Mouse (Mus musculus): ENCODE data around the gene Nppa. TPM values are rescaled to one million over a fixed set of nuclear protein-coding genes. Genes with fewer than 3 reads are reported as not detected.

Gene Nppa
- polyA plus RNA-seq, 1 experiment from 2014 or later, result 0.74 TPM

DNA sequence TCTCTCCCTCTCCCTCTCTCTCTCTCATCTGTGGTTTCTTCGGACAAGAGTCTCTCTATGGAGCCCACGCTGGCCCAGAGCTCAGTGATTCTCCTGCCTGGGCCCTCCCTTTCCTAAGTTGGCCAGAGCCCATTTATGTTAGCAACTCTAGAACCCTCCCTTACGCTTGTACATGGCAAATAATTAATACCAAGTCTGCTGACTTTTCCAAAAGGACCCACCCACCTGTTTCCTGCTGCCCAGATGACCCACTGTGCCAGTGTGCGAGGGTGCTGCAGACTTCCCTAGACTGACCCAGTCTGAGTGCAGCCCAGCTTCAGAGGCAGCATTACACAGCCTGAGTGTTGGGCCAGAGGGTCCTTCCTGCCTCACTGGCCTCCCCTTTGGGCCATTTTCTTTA is 11.7 kb downstream of the Nppa start:
- Histone ChIP-seq H3K4me2 (no peak overlapping the region), H3K4me3 (replicated peaks) (no peak overlapping the region), H3K27me3 (no peaks in the 10 kb centered on the region), H3K9ac (replicated peaks) (no peak overlapping the region), H3K36me3 (peaks cover 100% of the 10 kb centered on the region), H3K4me1 (replicated peaks) (no peaks in the 10 kb centered on the region), H3K27ac (no peak overlapping the region), H3K9me3 (no peaks in the 10 kb centered on the region)
- ATAC-seq (ENCODE audit: insufficient number of reproducible peaks, insufficient read depth, low FRiP score, low TSS enrichment, low read depth), result no peak
- WGBS, result 84% methylated on average over 4 of the region's 4 CpGs

DNA sequence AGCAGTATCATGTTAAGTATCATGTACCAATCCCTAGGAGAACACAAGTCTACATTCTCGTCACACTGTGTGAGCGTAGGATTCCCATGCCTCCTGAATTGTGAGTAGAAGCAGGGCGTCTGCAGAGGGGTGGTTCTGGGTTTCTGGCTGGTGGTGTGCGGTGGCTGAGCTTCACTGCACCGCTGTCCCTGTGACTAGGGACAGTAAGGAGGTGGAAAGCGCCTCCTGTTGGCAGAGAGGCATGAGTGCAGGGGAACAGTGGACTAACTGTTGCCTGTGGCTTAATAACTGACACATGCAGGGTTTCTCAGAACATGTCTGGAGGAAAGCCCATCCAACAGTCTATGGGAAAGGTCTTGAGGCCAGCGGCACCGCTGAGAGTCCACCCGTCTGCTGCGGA is 14.9 kb downstream of the Nppa start:
- Histone ChIP-seq H3K4me3 (replicated peaks) (no peak overlapping the region), H3K4me2 (no peak overlapping the region), H3K36me3 (peaks cover 100% of the 10 kb centered on the region), H3K9ac (replicated peaks) (no peak overlapping the region), H3K27ac (no peak overlapping the region), H3K4me1 (replicated peaks) (no peaks in the 10 kb centered on the region), H3K27me3 (no peaks in the 10 kb centered on the region), H3K9me3 (no peaks in the 10 kb centered on the region)
- ATAC-seq (ENCODE audit: insufficient number of reproducible peaks, insufficient read depth, low FRiP score, low TSS enrichment, low read depth), result no peak
- 81% methylated on average over 10 of the region's 10 CpGs for WGBS

DNA sequence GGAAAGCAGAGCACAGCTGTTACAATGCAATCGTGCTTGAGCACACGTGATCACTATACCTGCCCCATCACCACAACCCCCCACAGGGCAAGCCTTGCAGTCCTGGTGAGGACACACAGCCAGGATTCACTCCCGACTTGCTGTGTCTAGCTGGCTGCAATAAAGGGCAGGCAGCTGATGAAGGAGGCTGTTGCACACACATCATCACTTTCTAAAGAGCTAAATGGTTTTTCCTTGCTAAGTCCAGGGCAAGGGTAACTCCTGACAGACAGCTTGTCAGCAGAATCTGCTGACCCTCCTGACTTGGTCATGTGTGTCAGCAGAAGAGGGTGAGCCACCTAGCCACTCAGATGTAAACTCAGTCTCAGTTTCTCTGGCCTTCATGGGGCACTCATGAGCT is 16.5 kb downstream of the Nppa start:
- Histone ChIP-seq H3K9ac (replicated peaks) (no peak overlapping the region), H3K36me3 (peaks cover 100% of the 10 kb centered on the region), H3K4me1 (replicated peaks) (no peaks in the 10 kb centered on the region), H3K9me3 (no peaks in the 10 kb centered on the region), H3K4me2 (no peak overlapping the region), H3K4me3 (replicated peaks) (no peak overlapping the region), H3K27ac (no peak overlapping the region), H3K27me3 (no peaks in the 10 kb centered on the region)
- ATAC-seq (ENCODE audit: insufficient number of reproducible peaks, insufficient read depth, low FRiP score, low TSS enrichment, low read depth), result no peak
- 73% methylated on average over 3 of the region's 3 CpGs for WGBS

DNA sequence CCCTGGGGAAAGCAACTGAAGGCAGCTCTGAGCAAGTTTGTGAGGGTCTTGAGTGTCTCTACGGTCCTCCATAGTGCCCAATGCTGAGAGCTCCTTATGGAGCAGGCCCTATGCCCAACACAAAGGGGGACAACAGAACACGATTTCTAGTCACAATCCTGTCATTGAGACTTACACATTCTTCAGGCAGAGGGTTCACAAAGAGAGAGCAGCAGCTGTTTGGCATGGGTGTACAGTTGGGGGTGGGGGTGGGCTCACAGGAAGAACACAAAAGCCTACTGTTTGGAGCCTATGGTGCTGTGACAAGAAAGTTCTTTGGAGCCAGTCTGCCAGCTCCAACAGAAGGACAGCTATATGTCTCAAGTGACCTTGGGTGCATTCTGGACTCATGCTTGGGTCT is 17.9 kb downstream of the Nppa start:
- no peaks in the 10 kb centered on the region for H3K27me3 ChIP-seq
- 81% methylated on average over 2 of the region's 2 CpGs for WGBS
- H3K4me3 ChIP-seq (replicated peaks), result no peak overlapping the region
- H3K9me3 ChIP-seq, result no peaks in the 10 kb centered on the region
- peaks cover 100% of the 10 kb centered on the region for H3K36me3 ChIP-seq
- H3K27ac ChIP-seq, result peak overlapping the region; percentile 46; the same call in 1 of the 2 replicates
- ATAC-seq (ENCODE audit: insufficient number of reproducible peaks, insufficient read depth, low FRiP score, low TSS enrichment, low read depth), result no peak
- no peak overlapping the region for H3K9ac ChIP-seq (replicated peaks)
- no peak overlapping the region for H3K4me2 ChIP-seq
- no peaks in the 10 kb centered on the region for H3K4me1 ChIP-seq (replicated peaks)

DNA sequence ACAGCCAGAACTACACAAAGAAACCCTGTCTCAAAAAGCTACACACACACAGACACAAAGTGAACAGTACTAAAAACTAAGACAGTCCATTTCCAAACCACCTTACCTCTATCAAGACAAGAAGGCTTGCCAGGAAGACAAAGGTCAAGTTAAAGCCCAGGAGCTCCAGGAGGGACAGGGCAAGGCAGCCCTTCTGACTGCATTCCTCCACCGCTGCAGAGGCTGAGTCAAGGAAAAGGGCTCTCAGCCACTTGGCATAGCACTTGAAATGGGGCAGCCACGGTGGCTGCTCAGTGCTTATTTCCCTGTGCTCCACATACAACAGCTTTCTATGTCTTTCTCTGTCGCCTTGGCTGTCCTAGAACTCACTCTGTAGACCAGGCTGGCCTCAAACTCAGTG is 23.5 kb downstream of the Nppa start:
- Histone ChIP-seq H3K4me3 (replicated peaks) (no peak overlapping the region), H3K36me3 (peaks cover 96% of the 10 kb centered on the region)
- WGBS, result 95% methylated on average over 3 of the region's 3 CpGs

DNA sequence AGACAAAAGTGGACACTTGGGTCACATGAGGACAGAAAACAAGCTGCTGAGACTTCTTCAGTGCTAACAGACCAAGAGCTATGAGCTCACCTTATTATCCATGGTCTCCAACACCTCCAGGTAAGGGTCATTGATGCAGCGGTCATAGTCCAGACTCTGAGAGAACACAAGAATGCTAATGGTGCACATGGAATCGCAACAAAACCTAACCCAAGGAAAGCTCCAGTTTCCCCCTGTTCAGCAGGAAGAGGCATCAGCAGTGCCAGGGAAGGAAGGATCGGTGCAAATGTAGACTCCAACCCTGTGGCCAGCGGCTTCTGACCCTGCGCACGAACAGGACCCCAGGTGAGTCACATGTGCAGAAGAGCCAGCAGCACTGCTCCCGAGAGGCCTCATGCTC is 28.8 kb downstream of the Nppa start:
- Histone ChIP-seq H3K9ac (replicated peaks) (no peak overlapping the region), H3K27ac (no peak overlapping the region), H3K27me3 (no peaks in the 10 kb centered on the region), H3K4me1 (replicated peaks) (no peaks in the 10 kb centered on the region), H3K4me3 (replicated peaks) (no peak overlapping the region), H3K4me2 (no peak overlapping the region), H3K36me3 (peaks cover 82% of the 10 kb centered on the region), H3K9me3 (no peaks in the 10 kb centered on the region)
- ATAC-seq (ENCODE audit: insufficient number of reproducible peaks, insufficient read depth, low FRiP score, low TSS enrichment, low read depth), result no peak
- WGBS, result 92% methylated on average over 7 of the region's 7 CpGs

More for the DNA sequence above, 23.5 kb downstream of the Nppa start:
- no peak overlapping the region for H3K27ac ChIP-seq
- no peak overlapping the region for H3K4me2 ChIP-seq
- ATAC-seq (ENCODE audit: insufficient number of reproducible peaks, insufficient read depth, low FRiP score, low TSS enrichment, low read depth), result no peak
- H3K4me1 ChIP-seq (replicated peaks), result no peaks in the 10 kb centered on the region
- no peak overlapping the region for H3K9ac ChIP-seq (replicated peaks)
- no peaks in the 10 kb centered on the region for H3K9me3 ChIP-seq
- no peaks in the 10 kb centered on the region for H3K27me3 ChIP-seq

DNA sequence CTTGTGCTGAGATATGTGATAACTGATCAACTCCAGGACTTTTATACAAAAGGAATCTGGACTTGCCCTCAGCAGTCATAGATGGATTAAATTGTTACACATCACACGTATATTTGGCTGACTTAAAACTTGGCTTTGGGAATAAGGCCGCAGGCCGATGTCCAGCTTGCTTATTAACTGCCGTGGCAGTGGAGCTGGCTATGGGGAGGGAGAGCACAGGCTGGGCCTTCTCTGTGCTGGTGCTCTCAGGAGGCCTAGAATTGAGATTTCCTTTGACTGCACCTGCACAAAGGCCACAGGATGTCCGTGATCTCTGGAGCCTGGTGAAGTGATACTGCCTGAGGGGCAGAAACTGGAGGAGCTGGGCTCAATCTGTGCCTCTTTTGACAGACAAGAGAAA is 30.0 kb downstream of the Nppa start:
- Histone ChIP-seq H3K4me2 (no peak overlapping the region), H3K27me3 (no peaks in the 10 kb centered on the region), H3K36me3 (peaks cover 80% of the 10 kb centered on the region), H3K4me1 (replicated peaks) (no peaks in the 10 kb centered on the region), H3K27ac (no peak overlapping the region), H3K9me3 (no peaks in the 10 kb centered on the region), H3K9ac (replicated peaks) (no peak overlapping the region), H3K4me3 (replicated peaks) (no peak overlapping the region)
- WGBS, result 89% methylated on average over 5 of the region's 5 CpGs
- no peak for ATAC-seq (ENCODE audit: insufficient number of reproducible peaks, insufficient read depth, low FRiP score, low TSS enrichment, low read depth)

DNA sequence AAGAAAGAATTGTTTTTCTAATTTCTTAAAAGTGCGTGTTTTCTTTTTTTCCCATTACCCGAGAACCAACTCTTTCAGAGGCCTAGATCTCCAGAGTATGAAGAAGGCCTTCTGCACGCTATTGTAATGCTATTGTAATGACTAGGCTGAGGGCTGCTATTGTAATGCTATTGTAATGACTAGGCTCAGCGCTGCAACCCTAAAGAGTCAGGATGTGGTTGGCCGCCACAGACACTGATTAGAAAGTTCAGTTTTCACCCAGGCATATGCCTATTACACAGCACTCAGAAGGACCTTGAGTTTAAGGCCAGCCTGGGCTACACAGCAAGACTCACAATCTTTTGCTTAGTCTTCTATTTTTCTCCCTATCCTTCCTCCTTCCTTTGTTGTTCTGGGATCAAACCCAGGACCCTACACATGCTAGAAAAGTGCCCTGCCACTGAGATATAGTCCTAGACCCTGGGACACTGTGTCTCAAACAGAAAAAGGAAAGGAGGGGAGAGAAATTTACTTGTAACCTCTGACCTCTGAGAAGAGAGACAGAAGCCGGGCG is 33.4 kb downstream of the Nppa start:
- Histone ChIP-seq H3K4me1 (replicated peaks) (peaks cover 11% of the 10 kb centered on the region), H3K9me3 (no peaks in the 10 kb centered on the region), H3K4me3 (replicated peaks) (no peak overlapping the region), H3K27ac (no peak overlapping the region), H3K9ac (replicated peaks) (no peak overlapping the region), H3K27me3 (no peaks in the 10 kb centered on the region), H3K36me3 (peaks cover 61% of the 10 kb centered on the region), H3K4me2 (no peak overlapping the region)
- 84% methylated on average over 7 of the region's 7 CpGs for WGBS
- ATAC-seq (ENCODE audit: insufficient number of reproducible peaks, insufficient read depth, low FRiP score, low TSS enrichment, low read depth), result no peak

DNA sequence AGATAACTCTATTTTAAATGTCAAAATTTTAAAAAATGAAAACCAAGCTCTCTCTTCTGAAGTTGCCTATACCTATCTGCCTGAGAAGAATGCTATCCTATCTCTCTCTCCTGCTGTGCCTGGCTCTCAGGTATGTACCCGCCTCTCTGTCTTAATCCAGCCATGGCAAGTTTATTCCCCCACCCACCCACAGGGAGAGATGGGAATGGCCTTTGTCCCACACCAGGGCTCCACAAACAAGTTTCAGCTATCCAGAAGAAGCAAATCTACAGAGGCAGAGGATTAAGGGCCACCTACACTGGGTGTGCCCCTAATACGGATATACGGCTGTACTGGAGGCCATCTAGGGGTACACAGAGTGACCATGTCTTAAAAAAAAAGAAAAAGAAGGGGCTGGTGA is 34.9 kb downstream of the Nppa start:
- Histone ChIP-seq H3K4me1 (replicated peaks) (peaks cover 24% of the 10 kb centered on the region), H3K4me2 (no peak overlapping the region), H3K36me3 (peaks cover 51% of the 10 kb centered on the region)

DNA sequence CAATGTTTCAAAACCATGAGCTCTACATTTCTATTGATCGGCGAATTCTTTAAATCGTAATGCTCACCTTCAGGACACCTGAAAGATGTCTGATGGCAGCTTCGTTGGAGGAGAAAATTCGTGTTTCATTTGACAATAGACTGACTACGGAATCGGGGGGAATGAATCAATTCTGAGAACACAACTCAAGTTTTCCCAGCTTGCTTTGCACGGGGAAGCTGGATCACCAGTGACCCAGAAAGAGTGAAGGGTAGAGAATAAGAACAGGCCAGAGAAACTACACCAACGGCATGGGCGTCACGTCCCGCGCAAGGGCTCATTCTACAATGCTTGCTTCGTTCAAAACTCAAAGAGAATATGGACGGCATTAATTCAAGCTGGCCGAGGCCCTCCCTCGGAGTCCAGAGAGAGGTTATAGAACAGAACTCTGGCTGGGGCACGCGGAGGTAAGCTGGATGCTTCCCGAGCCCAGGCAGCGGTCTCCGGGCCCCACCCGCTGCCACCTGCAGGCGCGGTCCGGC is 37.6 kb downstream of the Nppa start:
- Histone ChIP-seq H3K27ac (peak overlapping the region; percentile 72; the same call in 1 of the 2 replicates), H3K4me1 (replicated peaks) (peaks cover 42% of the 10 kb centered on the region), H3K27me3 (no peaks in the 10 kb centered on the region), H3K36me3 (peaks cover 35% of the 10 kb centered on the region), H3K9me3 (no peaks in the 10 kb centered on the region), H3K9ac (replicated peaks) (peak overlapping the region; percentile 77), H3K4me2 (peak overlapping the region; percentile 84), H3K4me3 (replicated peaks) (peak overlapping the region; percentile 78)
- no peak for ATAC-seq (ENCODE audit: insufficient number of reproducible peaks, insufficient read depth, low FRiP score, low TSS enrichment, low read depth)
- 9% methylated on average over 26 of the region's 26 CpGs for WGBS

More for the DNA sequence above, 34.9 kb downstream of the Nppa start:
- Histone ChIP-seq H3K9me3 (no peaks in the 10 kb centered on the region), H3K27me3 (no peaks in the 10 kb centered on the region), H3K9ac (replicated peaks) (no peak overlapping the region), H3K4me3 (replicated peaks) (no peak overlapping the region), H3K27ac (no peak overlapping the region)
- WGBS, result 86% methylated on average over 3 of the region's 3 CpGs
- no peak for ATAC-seq (ENCODE audit: insufficient number of reproducible peaks, insufficient read depth, low FRiP score, low TSS enrichment, low read depth)

DNA sequence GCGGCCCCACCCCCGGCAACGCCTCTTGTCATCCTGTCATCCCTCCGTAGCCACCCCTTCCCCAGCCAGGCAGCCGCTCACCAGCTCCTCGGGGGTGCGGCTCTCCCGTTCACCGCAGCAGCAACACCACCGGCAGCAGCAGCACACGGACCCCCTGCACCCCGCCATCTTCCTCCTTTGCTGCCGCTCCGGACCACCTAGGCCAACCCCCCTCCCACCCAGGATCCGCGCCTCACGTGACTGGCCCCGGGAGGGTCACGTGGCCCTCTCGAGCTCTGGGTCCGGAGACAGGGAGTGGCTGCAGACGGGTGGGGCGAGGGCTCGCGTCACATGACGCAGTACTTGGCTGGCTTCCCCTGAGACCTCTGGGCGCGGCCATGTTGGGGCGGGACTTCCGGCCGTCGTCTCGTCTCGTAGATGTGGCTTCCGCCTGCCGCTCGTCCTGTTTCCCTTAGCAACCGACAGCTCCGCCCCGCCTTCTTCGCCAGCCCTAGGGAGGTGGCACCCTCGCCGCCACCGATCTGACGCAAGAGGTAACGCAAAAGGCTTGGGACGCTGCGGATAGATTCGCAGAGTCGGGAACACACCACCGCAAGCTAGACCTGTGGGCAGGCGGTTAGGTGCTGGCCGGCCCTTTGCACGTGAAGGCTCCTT is 38.2 kb downstream of the Nppa start, which contains the start of the genes Clcn6 and Mthfr:
Clcn6 (minus strand) TSS at position 222 of the 654 bp plus-strand sequence.
Mthfr (plus strand) TSS at position 478 of the 654 bp plus-strand sequence.
- ATAC-seq (ENCODE audit: insufficient number of reproducible peaks, insufficient read depth, low FRiP score, low TSS enrichment, low read depth), result peak; percentile 91
- WGBS, result under 1% methylated on average over 54 of the region's 54 CpGs
- Histone ChIP-seq H3K4me2 (peak within 1 kb of the TSS; percentile 84), H3K27ac (peak within 1 kb of the TSS; percentile 86), H3K9me3 (no peaks in the 10 kb centered on the region), H3K36me3 (peaks cover 33% of the 10 kb centered on the region), H3K9ac (replicated peaks) (peak within 1 kb of the TSS; percentile 77), H3K4me3 (replicated peaks) (peak within 1 kb of the TSS; percentile 78), H3K27me3 (no peaks in the 10 kb centered on the region), H3K4me1 (replicated peaks) (peaks cover 42% of the 10 kb centered on the region)

Measured in limb, embryonic 12.5 days (tissue).